ENCODE assay signal across 16 mouse cellular contexts in the genomic region with DNA sequence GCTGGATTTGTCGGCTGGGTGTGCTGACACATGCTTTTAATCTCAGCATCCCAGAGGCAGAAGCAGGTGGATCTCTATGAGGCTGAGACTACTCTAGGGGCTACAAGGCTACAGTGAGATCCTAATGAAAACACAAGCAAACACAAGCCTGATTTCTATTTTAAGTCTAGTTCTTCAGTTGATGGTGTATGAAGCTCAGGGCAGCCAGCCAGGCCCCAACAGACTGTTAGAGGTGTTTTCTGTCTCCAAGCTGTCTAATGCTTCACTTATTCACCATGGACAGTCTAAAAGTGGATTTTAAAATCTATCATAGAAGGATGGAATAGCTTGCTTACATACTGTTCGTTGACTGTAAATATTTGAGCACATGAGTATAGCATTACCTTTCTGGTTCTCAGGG.
"Had no signal": no experiment of that assay in that cellular context is flagged by ENCODE, and none has a peak within 500 bp of the region (broad histone marks: within the 10 kb centered on the region; RNA-seq: fewer than 3 reads in every experiment).

No protein-coding gene starts in this region.

- H3K9ac ChIP-seq: limb, embryonic 13.5 days; liver, embryonic 14.5 days; midbrain, embryonic 13.5 days; neural tube, embryonic 15.5 days had no signal

- H3K4me2 ChIP-seq: limb, embryonic 13.5 days; midbrain, embryonic 13.5 days; neural tube, embryonic 15.5 days had no signal

- H3K9me3 ChIP-seq: limb, embryonic 13.5 days; midbrain, embryonic 13.5 days; neural tube, embryonic 15.5 days had no signal

- H3K4me3 ChIP-seq: limb, embryonic 13.5 days; midbrain, embryonic 13.5 days; neural tube, embryonic 15.5 days had no signal

- DNase-seq: kidney, adult 11 months; kidney, adult 9 months; kidney, postnatal 36 days; left cerebral cortex, postnatal 4 days; lung, adult 18-20 months; lung, postnatal 36 days; right cerebral cortex, adult 18-20 months; right cerebral cortex, postnatal 4 days; spleen, adult 18-20 months; thymus, adult 18-20 months; thymus, postnatal 14 days had no signal

- H3K27me3 ChIP-seq: limb, embryonic 13.5 days; midbrain, embryonic 13.5 days; neural tube, embryonic 15.5 days had no signal

- ATAC-seq: midbrain, embryonic 13.5 days had no signal

- H3K27ac ChIP-seq: kidney, postnatal 0 days; limb, embryonic 13.5 days; liver, embryonic 14.5 days; midbrain, embryonic 13.5 days; neural tube, embryonic 15.5 days had no signal

- H3K4me1 ChIP-seq: limb, embryonic 13.5 days; midbrain, embryonic 13.5 days; neural tube, embryonic 15.5 days had no signal
